Mouse (Mus musculus) right cerebral cortex, postnatal 36 days (tissue): ENCODE results near the gene Olfr38.

Source experiments
- DNase-seq, 2 experiments: peaks; one replicate each; pipeline ENCODE4 v3.0.0; 2022; ENCODE audit warnings: low spot score in 2 of 2, mixed read lengths in 1 of 2

Olfr38 gene

GRCm38 (mm10) chr6:42756104-42756503 lies at the start of gene Olfr38:
TSS of gene Olfr38 (plus strand) at chr6:42756404.
- no peak for DNase-seq

- DNase-seq, result peak; percentile 89 to 94
Observed at GRCm38 (mm10) chr6:42709291-42710211, 46.7 kb upstream of the Olfr38 start, which contains the start of gene Tcaf1. TSS of gene Tcaf1 (minus strand) at chr6:42710088.

GRCm38 (mm10) chr6:42714668-42715067 lies 41.5 kb upstream of the Olfr38 start:
- DNase-seq, result no peak

- no peak for DNase-seq
Observed at GRCm38 (mm10) chr6:42717973-42718372, 38.2 kb upstream of the Olfr38 start.

GRCm38 (mm10) chr6:42739071-42739470 lies 17.1 kb upstream of the Olfr38 start, which contains the start of gene Olfr453:
TSS of gene Olfr453 (plus strand) at chr6:42739371.
- no peak for DNase-seq

GRCm38 (mm10) chr6:42742303-42742702 lies 13.9 kb upstream of the Olfr38 start:
- peak in 1 of 2 experiments; percentile 6 for DNase-seq

GRCm38 (mm10) chr6:42747846-42748245 lies 8.4 kb upstream of the Olfr38 start:
- DNase-seq, result no peak

- DNase-seq, result no peak
Observed at GRCm38 (mm10) chr6:42777066-42777465, 20.9 kb downstream of the Olfr38 start.

GRCm38 (mm10) chr6:42784793-42785192 lies 28.6 kb downstream of the Olfr38 start, which contains the start of gene Olfr452:
TSS of gene Olfr452 (plus strand) at chr6:42785093.
- no peak for DNase-seq

- DNase-seq, result no peak
Observed at GRCm38 (mm10) chr6:42790247-42790948, 34.2 kb downstream of the Olfr38 start.

GRCm38 (mm10) chr6:42790949-42791556 lies 34.8 kb downstream of the Olfr38 start:
- DNase-seq, result peak; percentile 2 to 13

- DNase-seq, result no peak
Observed at GRCm38 (mm10) chr6:42794982-42795381, 38.8 kb downstream of the Olfr38 start.

GRCm38 (mm10) chr6:42811639-42812038 lies 55.4 kb downstream of the Olfr38 start, which contains the start of gene Olfr450:
TSS of gene Olfr450 (plus strand) at chr6:42811939.
- DNase-seq, result no peak
